Mouse (Mus musculus): ENCODE measurements around the gene Hip1r.

Hip1r gene

GRCm38 (mm10) chr5:124017941-124018340 lies 44.5 kb downstream of the Hip1r start:
- DNase-seq (ENCODE audit: low spot score in 2 of 2) = no peak

- DNase-seq (ENCODE audit: low spot score in 2 of 2) = no peak
These were observed 45.2 kb downstream of the Hip1r start for GRCm38 (mm10) chr5:124018651-124019050.

GRCm38 (mm10) chr5:124019348-124020216 lies 46.2 kb downstream of the Hip1r start:
- peak in 1 of 2 experiments; percentile 62 for DNase-seq (ENCODE audit: low spot score in 2 of 2)

GRCm38 (mm10) chr5:124021148-124021547 lies 47.7 kb downstream of the Hip1r start:
- no peak for DNase-seq (ENCODE audit: low spot score in 2 of 2)

- no peak for DNase-seq (ENCODE audit: low spot score in 2 of 2)
These were observed 48.3 kb downstream of the Hip1r start for GRCm38 (mm10) chr5:124021701-124022100.

GRCm38 (mm10) chr5:124022365-124022764 lies 48.9 kb downstream of the Hip1r start:
- no peak for DNase-seq (ENCODE audit: low spot score in 2 of 2)

- DNase-seq (ENCODE audit: low spot score in 2 of 2) = no peak
These were observed 51.2 kb downstream of the Hip1r start for GRCm38 (mm10) chr5:124024677-124025076.

GRCm38 (mm10) chr5:124025146-124025545 lies 51.7 kb downstream of the Hip1r start:
- DNase-seq (ENCODE audit: low spot score in 2 of 2) = no peak

GRCm38 (mm10) chr5:124025587-124026441 lies 52.4 kb downstream of the Hip1r start:
- no peak for DNase-seq (ENCODE audit: low spot score in 2 of 2)

- no peak for DNase-seq (ENCODE audit: low spot score in 2 of 2)
These were observed 53.1 kb downstream of the Hip1r start for GRCm38 (mm10) chr5:124026568-124026967.

GRCm38 (mm10) chr5:124027702-124028470 lies 54.5 kb downstream of the Hip1r start:
- no peak for DNase-seq (ENCODE audit: low spot score in 2 of 2)

GRCm38 (mm10) chr5:124028680-124029079 lies 55.3 kb downstream of the Hip1r start:
- DNase-seq (ENCODE audit: low spot score in 2 of 2) = no peak

- DNase-seq (ENCODE audit: low spot score in 2 of 2) = no peak
These were observed 56.0 kb downstream of the Hip1r start for GRCm38 (mm10) chr5:124029220-124030035.

- DNase-seq (ENCODE audit: low spot score in 2 of 2) = no peak
These were observed 57.1 kb downstream of the Hip1r start for GRCm38 (mm10) chr5:124030386-124031067.

- DNase-seq (ENCODE audit: low spot score in 2 of 2) = no peak
These were observed 57.9 kb downstream of the Hip1r start for GRCm38 (mm10) chr5:124031068-124031955.

GRCm38 (mm10) chr5:124032001-124032508 lies 58.6 kb downstream of the Hip1r start, which contains the start of gene Vps37b:
Gene Vps37b, minus strand, starts transcription at chr5:124032270.
- peak; percentile 83 to 90 for DNase-seq (ENCODE audit: low spot score in 2 of 2)

- DNase-seq (ENCODE audit: low spot score in 2 of 2) = no peak
These were observed 61.0 kb downstream of the Hip1r start for GRCm38 (mm10) chr5:124034471-124034870.

- DNase-seq (ENCODE audit: low spot score in 2 of 2) = no peak
These were observed 62.0 kb downstream of the Hip1r start for GRCm38 (mm10) chr5:124035406-124035805.

- no peak for DNase-seq (ENCODE audit: low spot score in 2 of 2)
These were observed 62.4 kb downstream of the Hip1r start for GRCm38 (mm10) chr5:124035806-124036205.

Measured in urinary bladder, postnatal 4 days (tissue).